Mouse (Mus musculus) intestine, embryonic 14.5 days (tissue): ENCODE results near the gene Ppp2r2d. TPM values are rescaled to one million over a fixed set of nuclear protein-coding genes. Genes with fewer than 3 reads are reported as not detected.

ENCODE experiments used
- ATAC-seq: fragments of 200-750 bp; cut with Nextera tagmentation; replicated peaks from 2 replicates; pipeline ENCODE4 v1.8.0; 2017; ENCODE audit warnings: low read depth, moderate number of reproducible peaks, moderate TSS enrichment, moderate library complexity; ENCODE audit not compliant: low FRiP score, low TSS enrichment
- DNase-seq: peaks from one replicate; pipeline ENCODE4 v3.0.0-alpha.2; 2018; ENCODE audit warnings: low spot score
- H3K27ac ChIP-seq: fragments of 300-500 bp; sonication (generic); 2 replicates; pipeline ENCODE4 v1.5.1; 2014; ENCODE audit warnings: low read depth, mild to moderate bottlenecking, control low read depth
- H3K27me3 ChIP-seq: fragments of 300-500 bp; sonication (generic); replicated peaks from 2 replicates; pipeline ENCODE4 v1.6.1; 2014; ENCODE audit warnings: low read length, control low read depth; ENCODE audit not compliant: control insufficient read depth, insufficient read depth
- H3K36me3 ChIP-seq: fragments of 300-500 bp; sonication (generic); 2 replicates; pipeline ENCODE4 v1.6.1; 2014; ENCODE audit warnings: low read length, control low read depth; ENCODE audit not compliant: control insufficient read depth, insufficient read depth
- H3K4me1 ChIP-seq: fragments of 300-500 bp; sonication (generic); replicated peaks from 2 replicates; pipeline ENCODE4 v1.6.1; 2014; ENCODE audit warnings: low read length, control low read depth, mixed read lengths; ENCODE audit not compliant: control insufficient read depth, insufficient read depth
- H3K4me2 ChIP-seq: fragments of 300-500 bp; sonication (generic); 2 replicates; pipeline ENCODE4 v1.6.1; 2014; ENCODE audit warnings: low read length
- H3K4me3 ChIP-seq: fragments of 300-500 bp; sonication (generic); 2 replicates; pipeline ENCODE4 v1.5.1; 2014; ENCODE audit warnings: low read depth, low read length, control low read depth, mixed read lengths
- H3K9ac ChIP-seq: fragments of 300-500 bp; sonication (generic); 2 replicates; pipeline ENCODE4 v1.6.1; 2014; ENCODE audit warnings: mild to moderate bottlenecking, low read length
- H3K9me3 ChIP-seq: fragments of 300-500 bp; sonication (generic); 2 replicates; pipeline ENCODE4 v1.6.1; 2016; ENCODE audit warnings: low read length, control low read depth; ENCODE audit not compliant: control insufficient read depth
- WGBS: fragments of 180-500 bp; shearing (Covaris S2); extraction: QIAGEN DNeasy Blood & Tissue Kit; methylation state at CpG from one replicate; pipeline ENCODE4 v1.1.7; 2014; 5-methylcytosine and 5-hydroxymethylcytosine counted together
- polyA plus RNA-seq: library from polyadenylated mRNA; unstranded; fragments of >200 nt; fragmentation: Nextera tagmentation; extraction: Ambion mirVana; gene quantifications from 2 replicates; pipeline ENCODE4 v1.2.1, GENCODE M21; 2014

Ppp2r2d gene
- polyA plus RNA-seq: 36.5 and 41.9 TPM in 2 replicates

DNA sequence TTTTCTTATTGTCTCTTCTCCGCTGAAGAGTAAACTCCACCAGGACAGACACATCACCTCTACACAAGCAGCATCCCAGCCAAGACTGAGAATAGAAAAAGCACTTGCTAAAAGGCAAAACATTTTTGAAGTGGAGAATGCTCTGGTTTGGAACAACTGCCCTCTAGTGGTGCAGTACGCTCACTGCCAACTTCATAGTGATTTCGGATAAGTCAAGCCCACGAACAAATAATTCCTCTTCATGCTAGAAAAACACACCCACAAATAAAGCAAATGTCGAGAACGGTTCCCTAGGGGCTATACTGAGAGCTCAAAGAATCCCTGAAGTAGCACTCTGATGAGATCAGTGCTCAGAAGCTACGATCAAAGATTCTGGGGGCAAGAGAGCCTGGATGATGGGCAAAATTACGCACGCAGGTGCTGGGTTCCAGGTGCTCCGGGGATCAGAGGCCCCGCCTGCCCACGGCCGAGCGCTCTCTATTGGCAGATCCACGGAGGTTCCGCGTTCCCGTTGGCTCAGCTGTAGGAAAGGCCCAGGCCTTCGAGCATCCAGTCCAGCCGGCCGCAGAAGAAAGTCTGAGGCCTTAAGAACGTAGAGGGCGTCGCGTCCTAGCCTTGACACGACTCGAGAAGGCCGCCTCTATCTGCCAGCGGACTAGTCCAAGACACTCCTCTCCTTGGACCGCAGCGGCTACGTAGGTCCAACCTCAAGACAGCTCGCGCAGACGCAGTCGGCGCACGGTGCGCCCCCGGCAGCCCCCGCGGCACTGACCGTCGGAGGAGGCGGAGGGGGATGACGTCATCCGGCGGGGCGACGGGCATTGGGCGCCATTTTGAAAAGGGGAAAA lies at the start of gene Ppp2r2d, which contains the start of gene Mapk1ip1:
TSS of gene Ppp2r2d (plus strand) at position 536 of the 848 bp plus-strand sequence.
TSS of gene Mapk1ip1 (minus strand) at position 730 of the 848 bp plus-strand sequence.
- ATAC-seq (peak; percentile 95), DNase-seq (peak; percentile 95)
- H3K36me3 ChIP-seq: peaks cover 7% of the 10 kb centered on the region; the same call in 1 of the 2 replicates
- peak within 1 kb of the TSS; percentile 89 for H3K4me2 ChIP-seq
- H3K27ac ChIP-seq: peak within 1 kb of the TSS; percentile 93
- H3K4me3 ChIP-seq: peak within 1 kb of the TSS; percentile 98
- H3K9ac ChIP-seq: peak within 1 kb of the TSS; percentile 91
- peaks cover 17% of the 10 kb centered on the region for H3K4me1 ChIP-seq
- no peaks in the 10 kb centered on the region for H3K9me3 ChIP-seq
- no peaks in the 10 kb centered on the region for H3K27me3 ChIP-seq
- WGBS: under 1% methylated on average over 48 of the region's 51 CpGs

DNA sequence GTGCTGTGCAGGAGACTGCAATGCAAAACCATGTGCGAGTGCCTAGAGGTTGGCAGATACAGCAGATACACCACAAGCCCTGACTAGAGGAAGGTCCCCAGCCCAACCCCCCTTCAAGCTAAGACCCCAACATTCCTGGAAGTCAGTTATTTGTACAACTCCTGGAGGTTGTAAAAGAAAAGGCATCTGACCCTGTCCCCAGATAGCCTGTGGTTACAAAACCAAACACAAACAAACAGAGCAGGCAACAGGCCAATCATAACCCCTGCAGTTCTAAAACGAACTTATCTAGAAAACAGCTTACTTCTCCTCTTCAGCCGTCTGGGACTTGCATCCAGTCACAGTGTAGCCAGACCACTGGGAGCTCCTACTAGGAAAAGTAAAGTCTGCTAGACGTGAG lies 42.5 kb upstream of the Ppp2r2d start:
- H3K4me3 ChIP-seq: no peak overlapping the region
- H3K9me3 ChIP-seq: no peaks in the 10 kb centered on the region
- no peak for DNase-seq
- H3K27me3 ChIP-seq: no peaks in the 10 kb centered on the region
- no peak overlapping the region for H3K9ac ChIP-seq
- no peaks in the 10 kb centered on the region for H3K4me1 ChIP-seq
- WGBS: 10% methylated on average over 4 of the region's 4 CpGs
- no peak overlapping the region for H3K27ac ChIP-seq
- H3K4me2 ChIP-seq: no peak overlapping the region
- H3K36me3 ChIP-seq: no peaks in the 10 kb centered on the region
- ATAC-seq: no peak

GRCm38 (mm10) chr7:138807146-138807545 lies 38.7 kb upstream of the Ppp2r2d start:
- H3K4me3 ChIP-seq: no peak overlapping the region
- H3K4me2 ChIP-seq: no peak overlapping the region
- ATAC-seq: no peak
- H3K27ac ChIP-seq: no peak overlapping the region
- H3K36me3 ChIP-seq: no peaks in the 10 kb centered on the region
- no peak overlapping the region for H3K9ac ChIP-seq
- H3K4me1 ChIP-seq: no peaks in the 10 kb centered on the region
- 89% methylated on average over 3 of the region's 3 CpGs for WGBS
- DNase-seq: no peak
- no peaks in the 10 kb centered on the region for H3K9me3 ChIP-seq
- H3K27me3 ChIP-seq: no peaks in the 10 kb centered on the region

- Histone ChIP-seq H3K4me1 (no peaks in the 10 kb centered on the region), H3K27ac (no peak overlapping the region), H3K4me3 (no peak overlapping the region), H3K9me3 (no peaks in the 10 kb centered on the region), H3K27me3 (no peaks in the 10 kb centered on the region), H3K4me2 (no peak overlapping the region), H3K9ac (no peak overlapping the region), H3K36me3 (no peaks in the 10 kb centered on the region)
- 61% methylated on average over 11 of the region's 11 CpGs for WGBS
- DNase-seq (no peak), ATAC-seq (no peak)
These were observed 32.5 kb upstream of the Ppp2r2d start for GRCm38 (mm10) chr7:138813213-138813875.

DNA sequence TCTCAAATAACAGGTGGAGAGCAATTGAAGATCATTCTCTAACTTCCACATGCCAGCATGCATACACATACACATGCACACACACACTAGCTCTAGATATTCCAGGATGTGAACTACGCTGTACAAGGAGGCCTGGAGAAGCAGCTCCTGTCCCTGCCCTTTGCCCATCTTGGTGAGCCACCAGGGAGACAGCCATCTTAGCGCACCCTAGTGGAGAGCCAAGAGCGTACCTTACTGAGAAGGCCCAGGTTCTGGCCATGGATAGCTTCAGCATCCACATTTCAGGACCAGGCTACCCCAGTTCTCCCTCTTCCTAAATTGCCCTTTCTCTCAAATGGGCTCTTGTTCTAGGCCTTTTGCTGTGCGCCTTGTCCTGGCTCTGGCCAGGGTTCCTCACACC lies 27.6 kb upstream of the Ppp2r2d start:
- Histone ChIP-seq H3K9ac (no peak overlapping the region), H3K4me2 (no peak overlapping the region), H3K27ac (no peak overlapping the region), H3K4me1 (no peaks in the 10 kb centered on the region), H3K4me3 (no peak overlapping the region), H3K36me3 (no peaks in the 10 kb centered on the region), H3K27me3 (no peaks in the 10 kb centered on the region), H3K9me3 (no peaks in the 10 kb centered on the region)
- WGBS: 55% methylated on average over 4 of the region's 4 CpGs
- no peak for DNase-seq
- no peak for ATAC-seq

DNA sequence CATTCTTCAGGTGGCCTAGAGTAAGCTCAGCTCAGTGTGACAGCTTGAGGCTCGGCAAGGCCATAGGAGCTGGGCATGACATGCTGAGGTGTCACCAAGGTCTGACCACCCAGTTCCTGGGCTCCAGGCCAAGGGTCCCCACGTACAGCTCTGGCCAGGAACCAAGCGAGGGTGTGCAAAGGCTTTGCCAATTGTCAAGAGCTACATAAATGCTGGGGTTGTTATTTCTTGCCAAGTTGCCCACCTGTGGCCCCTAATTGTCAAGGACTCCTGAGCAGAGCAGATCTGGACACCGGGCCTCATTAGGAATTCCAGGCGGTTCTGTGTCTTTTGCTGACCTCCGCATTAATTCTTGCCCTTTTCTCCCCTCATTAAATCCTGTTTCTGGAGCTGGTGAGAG lies 21.5 kb upstream of the Ppp2r2d start:
- H3K4me2 ChIP-seq: no peak overlapping the region
- no peak for DNase-seq
- no peak overlapping the region for H3K9ac ChIP-seq
- no peak overlapping the region for H3K4me3 ChIP-seq
- H3K27me3 ChIP-seq: no peaks in the 10 kb centered on the region
- WGBS: 81% methylated on average over 6 of the region's 6 CpGs
- no peaks in the 10 kb centered on the region for H3K9me3 ChIP-seq
- H3K27ac ChIP-seq: no peak overlapping the region
- no peaks in the 10 kb centered on the region for H3K36me3 ChIP-seq
- H3K4me1 ChIP-seq: no peaks in the 10 kb centered on the region
- no peak for ATAC-seq

DNA sequence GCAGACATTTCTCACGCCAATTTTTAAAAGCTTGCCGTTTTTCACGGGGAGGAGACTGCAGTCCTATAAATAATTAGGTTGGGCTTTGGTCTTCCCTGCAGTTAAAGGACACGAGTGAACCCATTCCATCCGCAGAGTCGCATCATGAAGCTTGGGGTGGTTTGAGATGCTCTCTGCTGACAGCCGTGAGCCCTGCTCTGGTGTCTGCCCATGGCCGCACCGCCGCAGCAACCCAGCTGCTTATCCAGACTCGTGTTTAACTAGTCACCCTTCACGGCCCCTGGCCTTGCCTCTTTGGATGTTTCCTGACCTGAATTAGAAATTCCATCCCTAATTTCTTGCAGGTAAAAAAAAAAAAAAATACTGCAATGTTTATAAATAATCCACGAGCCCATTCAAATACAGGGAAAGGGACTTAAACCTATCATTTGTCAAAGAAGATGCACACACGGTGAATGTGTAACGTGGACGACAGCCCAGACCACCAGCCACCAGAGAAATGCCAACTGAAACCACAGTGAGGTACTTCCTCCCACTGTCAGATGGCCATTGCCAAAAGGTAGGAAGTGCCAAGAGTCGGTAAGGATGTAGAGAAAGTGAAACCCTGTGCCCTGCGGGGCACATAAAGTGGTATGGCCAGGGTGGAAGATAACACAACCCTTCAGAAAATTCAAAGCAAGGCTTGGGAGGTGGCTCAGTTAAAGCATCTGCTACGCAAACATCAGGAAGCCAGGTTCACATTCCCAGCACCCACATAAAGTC lies 20.7 kb upstream of the Ppp2r2d start:
- ATAC-seq (no peak), DNase-seq (no peak)
- Histone ChIP-seq H3K4me2 (no peak overlapping the region), H3K9me3 (no peaks in the 10 kb centered on the region), H3K36me3 (no peaks in the 10 kb centered on the region), H3K9ac (no peak overlapping the region), H3K27me3 (no peaks in the 10 kb centered on the region), H3K27ac (no peak overlapping the region), H3K4me1 (no peaks in the 10 kb centered on the region), H3K4me3 (no peak overlapping the region)
- WGBS: 76% methylated on average over 19 of the region's 19 CpGs

GRCm38 (mm10) chr7:138827812-138828211 lies 18.1 kb upstream of the Ppp2r2d start:
- Histone ChIP-seq H3K4me3 (no peak overlapping the region), H3K4me2 (no peak overlapping the region), H3K9ac (no peak overlapping the region), H3K36me3 (no peaks in the 10 kb centered on the region), H3K27ac (no peak overlapping the region), H3K4me1 (no peaks in the 10 kb centered on the region), H3K27me3 (no peaks in the 10 kb centered on the region), H3K9me3 (no peaks in the 10 kb centered on the region)
- peak; percentile 83 for DNase-seq
- 16% methylated on average over 11 of the region's 11 CpGs for WGBS
- ATAC-seq: no peak
